Mouse (Mus musculus) neutrophil, adult 59 days (primary cell): ENCODE data around the gene Srrm2. TPM values are rescaled to one million over a fixed set of nuclear protein-coding genes. Genes with fewer than 3 reads are reported as not detected.

Experiments
- total RNA-seq, 2 experiments: library from RNA; stranded (reverse); gene quantifications; 1 replicate in 1 of 2; 2 replicates in 1 of 2; pipeline ENCODE4 v1.2.4; 2023

Srrm2 gene
- 100 to 1,000 TPM; 541 to 597 TPM for total RNA-seq

DNA sequence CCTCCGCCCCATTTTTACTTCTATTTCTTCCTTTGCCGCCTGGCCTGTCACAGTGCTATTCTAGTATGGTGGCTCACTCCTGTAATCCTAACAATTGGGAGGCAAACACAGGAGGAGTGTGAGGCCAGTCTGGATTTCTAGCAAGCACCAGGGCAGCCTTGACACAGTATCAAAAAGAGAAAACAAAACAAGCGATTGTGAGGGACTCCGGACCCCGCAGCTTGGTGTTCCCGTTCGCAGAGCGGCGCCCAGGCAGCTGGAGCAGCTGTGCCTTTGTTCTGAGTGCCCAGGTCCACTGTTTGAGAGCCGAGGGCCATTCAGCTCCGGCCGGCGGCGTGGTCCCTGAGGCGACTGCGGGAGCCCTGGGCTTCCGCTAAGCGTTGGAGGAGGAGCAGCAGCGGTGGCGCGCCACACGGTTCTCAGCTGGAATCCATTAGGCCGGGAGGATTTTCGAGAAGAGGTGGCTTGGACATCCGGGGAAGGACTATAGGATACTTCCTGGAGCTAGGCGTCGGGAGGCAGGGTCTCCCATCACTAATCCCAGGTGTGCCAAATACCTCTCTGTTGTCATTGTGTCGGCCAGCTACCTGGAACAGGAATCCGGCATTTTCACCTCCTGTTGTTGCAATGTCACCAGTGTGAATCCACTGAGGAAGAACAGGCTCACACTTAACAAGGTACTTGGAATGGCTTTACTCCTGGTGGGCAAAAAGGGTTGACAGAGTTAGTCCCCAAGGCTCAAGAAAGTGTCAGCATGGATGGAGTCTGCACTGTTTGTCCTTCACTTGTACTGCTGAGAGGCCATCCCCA is at the start of gene Srrm2:
TSS of gene Srrm2 (plus strand) at position 264 of the 810 bp plus-strand sequence.

DNA sequence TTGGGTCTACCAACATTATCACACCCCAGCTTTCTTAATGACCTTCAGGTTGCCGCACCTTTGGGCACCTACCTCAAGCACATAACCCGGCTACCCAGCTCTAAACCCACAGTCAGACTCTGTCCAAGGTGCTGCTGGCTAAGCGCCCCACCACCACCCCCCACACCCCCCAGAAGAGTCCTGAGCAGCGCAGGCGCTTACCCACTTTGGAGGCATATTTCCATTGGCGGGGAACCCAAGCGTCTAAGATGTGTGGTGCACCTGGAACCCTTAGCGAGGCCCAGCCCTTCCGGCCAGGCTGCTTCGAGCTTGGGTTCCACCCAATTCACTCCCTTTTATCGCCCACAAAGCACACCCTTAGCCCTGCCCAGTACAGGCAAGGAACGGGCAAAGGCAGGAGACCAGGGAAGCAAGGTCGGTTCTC is 49.7 kb upstream of the Srrm2 start, which contains the start of gene Paqr4:
TSS of gene Paqr4 (minus strand) at position 270 of the 424 bp plus-strand sequence.

DNA sequence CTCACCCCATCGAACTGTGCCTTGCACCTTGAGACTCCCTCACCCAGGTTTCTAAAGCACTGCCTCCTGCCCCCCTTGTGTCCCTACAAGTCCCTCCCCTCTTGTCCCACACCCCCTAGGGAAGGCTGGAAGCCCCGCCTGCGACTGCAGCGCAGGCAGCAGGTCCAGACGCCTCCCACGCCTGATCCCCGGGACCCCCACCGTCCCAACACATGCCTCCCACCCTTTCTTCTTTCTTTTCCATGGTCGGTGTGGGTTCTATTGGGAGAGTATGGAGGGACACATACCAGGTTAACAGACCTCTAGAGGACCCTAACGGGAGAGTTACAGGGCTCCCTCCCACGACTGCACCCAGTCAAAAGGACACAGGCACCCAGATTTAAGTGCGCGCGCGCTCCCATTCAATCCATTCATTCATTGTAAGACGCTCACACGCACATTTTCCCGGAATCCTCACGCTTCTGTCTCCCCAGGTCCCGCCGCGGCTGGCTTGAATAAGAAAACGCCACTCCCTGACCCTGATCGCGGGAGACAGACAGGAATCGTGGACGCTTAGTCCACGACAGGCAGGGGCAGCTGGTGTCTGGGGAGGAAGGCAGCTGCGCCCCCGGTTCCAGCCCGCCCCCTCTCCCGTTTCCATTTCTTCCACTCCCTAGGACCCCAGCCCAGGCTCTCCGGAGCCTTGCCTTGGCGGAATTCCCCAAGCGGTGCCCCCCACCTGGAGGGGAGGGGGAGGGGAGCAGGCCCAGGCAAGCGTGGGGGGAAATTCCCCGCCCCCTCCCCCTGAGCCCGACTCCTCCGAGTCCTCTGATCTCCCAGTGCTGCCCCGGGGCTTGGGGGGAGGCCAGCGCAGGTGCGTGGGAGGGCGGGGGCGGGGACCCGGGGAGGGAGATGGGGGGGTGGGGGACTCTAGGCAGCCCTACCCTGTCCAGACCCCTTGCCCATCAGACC is 44.8 kb upstream of the Srrm2 start, which contains the start of gene Kremen2:
TSS of gene Kremen2 (minus strand) at position 533 of the 951 bp plus-strand sequence.

DNA sequence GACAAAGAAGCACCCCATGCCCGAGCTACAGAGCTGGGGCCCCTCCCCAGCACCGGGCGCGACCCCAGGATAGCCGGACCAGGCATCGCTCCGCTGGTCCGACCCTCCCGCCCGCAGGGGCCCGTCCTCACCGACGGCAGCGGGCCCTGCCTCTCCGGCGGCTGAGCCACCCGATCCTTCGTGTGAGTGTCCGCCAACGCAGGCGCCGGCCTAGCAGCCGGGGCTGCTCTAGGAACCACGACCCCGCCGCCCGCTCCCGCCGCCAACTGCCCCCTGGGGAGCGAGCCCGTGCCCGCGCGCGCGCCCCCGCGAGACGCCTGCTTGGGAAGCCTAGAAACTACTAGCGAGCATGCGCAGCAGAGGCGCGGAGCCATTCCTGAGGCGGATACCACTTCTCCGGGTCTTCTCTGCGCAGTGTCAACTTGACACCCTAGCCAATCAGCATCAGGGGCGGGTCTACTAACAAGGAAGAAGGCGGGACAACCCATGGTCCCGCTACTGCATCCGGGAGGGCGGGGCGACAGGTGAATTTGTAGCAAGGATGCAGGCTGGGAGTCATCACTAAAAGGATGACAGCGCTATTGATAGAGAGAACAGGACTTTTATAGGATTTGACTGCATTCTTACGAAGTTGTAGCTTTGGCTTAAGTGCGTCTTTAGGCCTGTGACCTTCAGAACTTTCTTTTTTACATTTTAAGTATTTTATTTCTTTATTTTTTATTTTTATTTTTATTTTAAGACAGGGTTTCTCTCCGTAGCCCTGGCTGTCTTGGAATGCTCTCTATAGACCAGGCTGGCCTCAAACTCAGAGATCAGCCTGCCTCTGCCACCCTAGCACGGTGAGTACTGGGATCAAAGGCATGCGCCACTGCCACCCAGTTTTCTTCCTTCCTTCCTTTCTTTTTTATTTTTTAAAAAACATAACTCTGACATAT is 18.8 kb upstream of the Srrm2 start, which contains the start of gene Flywch1:
TSS of gene Flywch1 (minus strand) at position 319 of the 935 bp plus-strand sequence.

DNA sequence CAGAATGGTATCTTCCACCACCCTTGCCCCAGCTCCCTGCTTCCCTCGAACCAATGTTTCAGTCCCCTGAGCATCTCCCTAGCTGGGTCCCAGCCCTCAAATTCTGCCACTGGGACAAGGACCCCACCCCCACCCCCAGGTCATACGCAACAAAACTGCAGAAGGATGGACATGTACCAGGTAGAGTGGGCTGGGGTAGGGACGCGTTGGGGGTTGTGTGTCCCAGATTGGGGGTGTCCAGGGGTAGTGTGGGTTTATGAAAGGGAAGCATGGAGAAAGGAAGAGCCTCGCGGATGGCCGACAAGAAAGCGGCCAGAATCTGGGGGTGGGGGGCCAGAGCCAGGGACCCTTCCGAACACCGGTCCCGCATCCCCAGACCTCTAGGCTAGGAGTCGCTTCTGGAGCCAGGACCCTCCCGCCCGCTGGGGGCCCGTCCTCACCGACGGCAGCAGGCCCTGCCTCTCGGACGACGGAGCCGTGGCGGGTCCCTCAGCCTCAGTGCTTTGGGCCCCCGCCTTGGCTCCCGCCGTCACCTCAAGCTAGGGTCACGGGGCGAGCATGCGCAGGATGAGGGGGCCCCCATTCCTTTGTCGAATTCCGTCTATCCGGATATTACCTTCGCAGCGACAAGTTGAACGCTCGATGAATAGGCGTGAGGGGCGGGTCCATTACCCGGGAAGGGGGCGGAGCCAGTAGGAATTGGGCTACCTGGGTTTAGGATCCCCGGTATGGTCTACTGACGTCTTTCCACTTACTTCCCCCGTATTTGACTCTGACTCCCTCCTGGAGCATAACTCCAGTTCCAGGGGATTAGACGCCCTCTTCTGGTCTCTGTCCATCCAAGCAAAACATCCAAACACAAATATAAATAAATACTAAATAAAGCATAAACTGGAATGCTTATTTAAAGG is 4.5 kb upstream of the Srrm2 start, which contains the start of gene Flywch2:
TSS of gene Flywch2 (minus strand) at position 521 of the 911 bp plus-strand sequence.

DNA sequence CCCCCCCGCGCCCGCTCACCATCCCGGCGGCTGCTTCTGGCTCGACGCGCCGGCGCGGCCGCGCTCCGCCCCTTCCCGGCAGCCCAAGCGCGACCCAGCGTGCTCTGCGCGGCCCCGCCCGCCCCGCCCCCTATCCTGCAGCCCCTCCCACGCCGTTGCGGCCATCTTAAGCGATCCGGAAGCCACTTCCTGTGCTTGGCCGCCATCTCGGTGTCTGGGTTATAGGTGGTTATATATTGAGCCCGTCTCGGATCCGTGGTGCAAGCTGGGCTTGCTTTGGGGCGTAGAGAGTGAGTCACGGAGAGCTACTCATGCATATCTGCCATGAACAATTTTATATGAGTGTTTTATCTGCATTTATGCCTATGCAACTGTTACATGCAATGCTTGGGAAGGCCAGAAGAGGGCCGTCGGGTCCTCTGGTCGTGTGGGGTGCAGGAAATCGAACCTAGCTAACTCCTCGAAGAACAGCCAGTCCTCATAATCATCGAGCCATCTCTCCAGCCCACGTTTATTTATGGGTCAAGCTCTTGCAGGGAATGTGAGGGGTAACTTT is 38.8 kb downstream of the Srrm2 start, which contains the start of gene Elob:
TSS of gene Elob (minus strand) at position 73 of the 556 bp plus-strand sequence.

DNA sequence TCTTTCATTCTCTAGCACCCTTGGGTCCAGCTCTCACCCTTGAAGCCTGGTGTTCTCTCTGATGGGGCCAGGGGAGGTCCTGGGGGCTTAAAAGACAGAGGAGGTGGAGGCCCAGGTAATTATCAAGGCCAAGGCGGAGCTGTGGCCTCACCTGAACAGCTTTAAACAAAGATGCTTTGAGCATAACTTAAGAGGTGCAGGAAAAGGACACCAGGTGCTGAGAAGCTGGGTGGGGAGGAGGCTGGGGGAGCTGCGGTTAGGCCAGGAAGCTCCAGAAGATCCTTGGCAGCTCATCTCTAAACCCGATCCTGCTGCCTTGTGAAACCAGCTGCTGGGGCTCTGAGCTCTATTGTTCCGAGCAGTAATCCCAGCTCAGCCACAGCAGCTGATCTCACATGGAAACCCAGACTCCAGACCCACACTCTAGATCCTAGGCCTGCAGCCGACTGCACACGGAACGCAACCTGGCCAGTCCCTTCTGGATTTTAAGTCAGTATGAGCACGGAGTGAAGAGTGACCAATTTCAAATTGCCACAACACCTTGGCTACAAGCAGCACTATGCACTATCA is 45.8 kb downstream of the Srrm2 start, which contains the start of gene Prss33:
TSS of gene Prss33 (minus strand) at position 51 of the 570 bp plus-strand sequence.

DNA sequence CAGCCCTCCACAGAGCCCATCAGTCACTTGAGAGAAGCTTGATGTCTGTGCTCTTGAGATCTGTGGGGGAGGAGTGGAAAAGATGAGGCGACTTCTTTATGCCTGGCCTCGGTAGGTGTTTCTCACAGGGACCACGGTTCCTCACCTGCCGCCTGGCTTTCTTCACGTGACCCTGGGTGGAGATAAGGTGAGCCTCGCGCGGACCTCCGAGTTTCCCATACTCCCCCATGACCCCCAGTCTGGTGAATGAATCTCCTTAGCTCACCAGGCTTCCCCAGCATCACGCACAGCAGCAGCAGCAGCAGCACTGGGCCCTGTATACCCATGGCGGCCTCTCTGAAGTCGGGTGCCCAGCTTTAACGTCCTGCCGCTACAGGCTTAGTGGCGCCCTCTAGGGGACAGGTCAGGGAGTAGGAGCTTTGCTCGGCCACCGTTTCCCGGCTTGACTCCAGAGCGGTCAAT is 53.5 kb downstream of the Srrm2 start, which contains the start of the genes Prss32 and Prss41:
TSS of gene Prss32 (plus strand) at position 44 of the 462 bp plus-strand sequence.
TSS of gene Prss41 (minus strand) at position 361 of the 462 bp plus-strand sequence.

DNA sequence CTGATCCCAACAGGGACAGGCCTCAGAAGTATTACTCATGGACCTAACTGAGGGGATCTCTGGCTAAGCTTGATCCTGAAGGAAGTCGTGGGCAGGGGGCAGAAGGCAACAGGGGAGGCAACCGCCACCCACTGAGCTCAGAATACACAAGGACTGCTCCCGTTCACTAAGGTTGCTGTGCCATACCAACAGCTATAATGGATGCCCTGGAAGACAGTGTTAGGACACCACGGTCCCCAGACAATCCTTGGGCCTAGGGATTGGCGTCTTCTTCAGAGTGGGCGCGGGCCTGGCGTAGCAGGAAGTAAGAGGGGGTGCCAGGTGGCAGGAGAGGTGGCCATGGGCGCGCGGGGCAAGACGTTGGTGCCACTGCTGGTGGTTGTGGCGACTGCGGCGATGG is 77.4 kb downstream of the Srrm2 start, which contains the start of gene Prss21:
TSS of gene Prss21 (plus strand) at position 301 of the 400 bp plus-strand sequence.

Other genes starting within 250 kb of the Srrm2 start
- gene Zfp213, start 226.3 kb upstream of the Srrm2 start, total RNA-seq = 1 to 10 TPM; 2.8 to 3.3 TPM
- gene Zfp13, start 191.0 kb upstream of the Srrm2 start, total RNA-seq = under 1 TPM in 1 of 2 experiments, not detected in 1; 0.16 TPM
- under 1 TPM in 1 of 2 experiments, not detected in 1; 0.20 TPM for gene Zscan10, start 189.7 kb upstream of the Srrm2 start, total RNA-seq
- gene Mmp25, start 145.3 kb upstream of the Srrm2 start, total RNA-seq = 100 to 1,000 TPM; 161 to 190 TPM
- 1 to 10 TPM; 2.6 to 2.8 TPM for gene Bicdl2, start 130.0 kb upstream of the Srrm2 start, total RNA-seq
- 10 to 100 TPM; 48.9 to 58.6 TPM for gene Hcfc1r1, start 116.9 kb upstream of the Srrm2 start, total RNA-seq
- 10 to 100 TPM; 17.9 to 22.9 TPM for gene Thoc6, start 116.7 kb upstream of the Srrm2 start, total RNA-seq
- 1 to 10 TPM; 4.0 to 4.9 TPM for gene Tnfrsf12a, start 113.1 kb upstream of the Srrm2 start, total RNA-seq
- gene Cldn6, start 111.3 kb upstream of the Srrm2 start, total RNA-seq = not detected
- not detected for gene Cldn9, start 106.5 kb upstream of the Srrm2 start, total RNA-seq
- not detected for gene 1520401A03Rik, start 67.7 kb upstream of the Srrm2 start, total RNA-seq
- gene Pkmyt1, start 64.2 kb upstream of the Srrm2 start, total RNA-seq = 10 to 100 TPM; 39.0 to 46.1 TPM
- gene Paqr4, start 49.7 kb upstream of the Srrm2 start, total RNA-seq = 1 to 10 TPM; 2.8 to 4.6 TPM
- gene Kremen2, start 44.7 kb upstream of the Srrm2 start, total RNA-seq = not detected
- 1 to 10 TPM; 6.5 to 7.1 TPM for gene Flywch1, start 18.9 kb upstream of the Srrm2 start, total RNA-seq
- not detected for gene Flywch2, start 4.5 kb upstream of the Srrm2 start, total RNA-seq
- 100 to 1,000 TPM; 152 to 189 TPM for gene Elob, start 38.6 kb downstream of the Srrm2 start, total RNA-seq
- not detected for gene Prss33, start 45.5 kb downstream of the Srrm2 start, total RNA-seq
- gene Prss32, start 53.3 kb downstream of the Srrm2 start, total RNA-seq = not detected
- gene Prss41, start 53.6 kb downstream of the Srrm2 start, total RNA-seq = not detected
- gene Prss21, start 77.5 kb downstream of the Srrm2 start, total RNA-seq = not detected
- gene Dcpp1, start 90.3 kb downstream of the Srrm2 start, total RNA-seq = not detected
- not detected for gene Dcpp2, start 90.3 kb downstream of the Srrm2 start, total RNA-seq
- not detected for gene Dcpp3, start 126.9 kb downstream of the Srrm2 start, total RNA-seq
- not detected for gene Sbp, start 151.1 kb downstream of the Srrm2 start, total RNA-seq
- gene Sbpl, start 164.7 kb downstream of the Srrm2 start, total RNA-seq = not detected
- not detected for gene Prss30, start 190.0 kb downstream of the Srrm2 start, total RNA-seq
- under 1 TPM in 1 of 2 experiments, not detected in 1; 0.36 TPM for gene Prss22, start 207.6 kb downstream of the Srrm2 start, total RNA-seq
- gene Prss27, start 247.6 kb downstream of the Srrm2 start, total RNA-seq = not detected